Mouse (Mus musculus) midbrain, embryonic 12.5 days (tissue): ENCODE results near the gene Kxd1. TPM values are rescaled to one million over a fixed set of nuclear protein-coding genes. Genes with fewer than 3 reads are reported as not detected.

Experiments
- ATAC-seq: fragments of 200-750 bp; cut with Nextera tagmentation; 2 replicates; pipeline ENCODE4 v1.8.0; 2017; ENCODE audit warnings: low read depth, moderate TSS enrichment, moderate library complexity; ENCODE audit not compliant: low FRiP score
- H3K27ac ChIP-seq: fragments of 300-500 bp; sonication (generic); replicated peaks from 2 replicates; pipeline ENCODE4 v1.5.1; 2016; ENCODE audit warnings: mild to moderate bottlenecking
- H3K27me3 ChIP-seq: fragments of 300-500 bp; sonication (generic); 2 replicates; pipeline ENCODE4 v1.6.1; 2016; ENCODE audit warnings: mild to moderate bottlenecking
- H3K36me3 ChIP-seq: fragments of 300-500 bp; sonication (generic); 2 replicates; pipeline ENCODE4 v1.6.1; 2016
- H3K4me1 ChIP-seq: fragments of 300-500 bp; sonication (generic); 2 replicates; pipeline ENCODE4 v1.6.1; 2016
- H3K4me2 ChIP-seq: fragments of 300-500 bp; sonication (generic); replicated peaks from 2 replicates; pipeline ENCODE4 v1.6.1; 2016; ENCODE audit warnings: mild to moderate bottlenecking, moderate library complexity
- H3K4me3 ChIP-seq: fragments of 300-500 bp; sonication (generic); 2 replicates; pipeline ENCODE4 v1.5.1; 2016; ENCODE audit warnings: mild to moderate bottlenecking
- H3K9ac ChIP-seq: fragments of 300-500 bp; sonication (generic); replicated peaks from 2 replicates; pipeline ENCODE4 v1.6.1; 2016; ENCODE audit warnings: mild to moderate bottlenecking, moderate library complexity
- H3K9me3 ChIP-seq: fragments of 300-500 bp; sonication (generic); 2 replicates; pipeline ENCODE4 v1.6.1; 2016; ENCODE audit warnings: mild to moderate bottlenecking
- WGBS: fragments of 180-500 bp; shearing (Covaris S2); methylation state at CpG from one replicate; pipeline ENCODE4 v1.1.7; 2016; 5-methylcytosine and 5-hydroxymethylcytosine counted together
- polyA plus RNA-seq: library from polyadenylated mRNA; unstranded; fragments of >200 nt; fragmentation: Nextera tagmentation; extraction: Ambion mirVana; gene quantifications from 2 replicates; pipeline ENCODE4 v1.2.1, GENCODE M21; 2016

Kxd1 gene
- 52.1 and 52.7 TPM in 2 replicates for polyA plus RNA-seq

DNA sequence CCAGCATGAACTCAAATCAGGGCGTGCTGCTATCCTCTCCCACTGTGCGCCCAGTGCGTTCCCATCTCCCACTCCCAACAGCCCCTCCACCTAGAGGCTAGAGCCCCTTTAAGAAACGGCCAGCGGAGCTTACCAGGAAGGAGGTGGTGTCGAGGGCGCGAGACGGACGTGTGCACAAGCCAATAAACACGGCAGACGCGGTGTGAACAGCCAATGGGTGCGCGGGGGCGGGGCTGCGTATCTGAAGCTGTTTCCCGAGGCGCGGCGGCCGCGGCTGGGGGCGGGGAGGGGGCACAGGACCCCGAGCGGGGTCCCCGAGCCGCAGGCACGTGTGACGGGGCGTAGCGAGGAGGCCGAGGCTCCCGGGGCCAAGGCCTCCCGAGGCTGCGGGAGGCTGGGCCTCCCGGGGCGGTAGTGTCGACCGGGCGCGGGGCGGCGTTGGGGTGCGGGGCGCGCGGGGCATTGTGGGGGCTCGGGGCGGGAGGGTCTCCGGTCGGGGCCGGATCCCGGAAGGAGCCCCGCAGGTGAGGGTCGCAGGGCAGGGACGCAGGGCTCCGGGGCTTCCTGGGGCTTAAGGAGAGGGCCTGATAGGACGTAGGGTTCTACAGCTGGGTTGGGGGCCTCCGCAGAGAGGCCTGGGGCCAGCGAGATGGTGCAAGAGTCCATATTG lies at the start of gene Kxd1, which contains the start of gene Fkbp8:
Gene Kxd1 (minus strand): TSS at position 445 of the 670 bp plus-strand sequence.
Gene Fkbp8 (plus strand): TSS at position 213 of the 670 bp plus-strand sequence.
- ATAC-seq = peak; percentile 94
- Histone ChIP-seq H3K4me2 (peak within 1 kb of the TSS; percentile 65), H3K36me3 (peaks cover 32% of the 10 kb centered on the region), H3K9ac (peak within 1 kb of the TSS; percentile 93), H3K27me3 (no peaks in the 10 kb centered on the region), H3K4me1 (peaks cover 27% of the 10 kb centered on the region), H3K27ac (peak within 1 kb of the TSS; percentile 91), H3K9me3 (no peaks in the 10 kb centered on the region), H3K4me3 (peak within 1 kb of the TSS; percentile 84)
- WGBS = under 1% methylated on average over 41 of the region's 61 CpGs

DNA sequence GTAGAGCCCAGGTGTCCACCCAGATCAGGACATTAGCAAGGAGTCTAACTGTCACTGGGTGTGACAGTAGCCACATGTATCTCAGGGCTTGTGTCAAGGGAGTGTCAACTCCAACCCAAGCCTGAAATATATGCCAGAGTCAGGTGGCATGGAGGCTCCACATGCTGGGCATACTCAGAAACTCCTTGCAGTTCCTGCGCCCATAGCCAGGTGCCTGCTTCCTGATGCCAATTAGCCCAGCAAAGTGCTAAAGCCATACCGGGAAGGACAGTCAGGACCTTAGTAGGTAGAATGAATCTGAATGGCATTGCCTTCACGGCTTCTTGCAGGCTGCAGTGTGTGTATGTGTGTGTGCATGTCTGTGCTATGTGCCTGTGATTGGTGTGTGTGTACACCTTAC lies 49.5 kb upstream of the Kxd1 start:
- WGBS = 96% methylated on average over 3 of the region's 3 CpGs

DNA sequence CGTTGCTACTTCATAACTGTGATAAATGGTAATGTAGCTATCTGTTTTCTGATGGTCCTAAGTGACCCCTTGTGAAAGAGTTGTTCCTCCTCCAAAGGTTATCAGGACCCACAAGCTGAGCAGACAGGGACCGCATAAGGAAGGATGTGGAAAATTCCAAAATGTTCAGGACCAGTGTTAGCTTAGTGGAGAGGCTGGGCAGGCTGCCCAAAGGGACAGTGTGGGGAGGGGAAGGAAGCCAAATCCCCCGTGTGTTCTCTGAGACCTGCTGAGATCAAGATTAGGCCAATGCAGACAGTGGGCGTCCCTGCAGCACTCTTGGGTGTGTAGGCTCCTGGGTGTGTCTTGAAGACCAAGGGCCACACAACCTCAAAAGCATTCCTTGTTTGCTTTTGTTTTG lies 47.2 kb upstream of the Kxd1 start:
- 88% methylated on average over 4 of the region's 4 CpGs for WGBS
- H3K36me3 ChIP-seq = peaks cover 37% of the 10 kb centered on the region
- ATAC-seq = no peak

More for the DNA sequence above, 49.5 kb upstream of the Kxd1 start:
- Histone ChIP-seq H3K4me3 (no peak overlapping the region), H3K27ac (no peak overlapping the region), H3K9me3 (no peaks in the 10 kb centered on the region), H3K9ac (no peak overlapping the region), H3K27me3 (no peaks in the 10 kb centered on the region), H3K36me3 (peaks cover 60% of the 10 kb centered on the region), H3K4me2 (no peak overlapping the region), H3K4me1 (no peaks in the 10 kb centered on the region)
- no peak for ATAC-seq

DNA sequence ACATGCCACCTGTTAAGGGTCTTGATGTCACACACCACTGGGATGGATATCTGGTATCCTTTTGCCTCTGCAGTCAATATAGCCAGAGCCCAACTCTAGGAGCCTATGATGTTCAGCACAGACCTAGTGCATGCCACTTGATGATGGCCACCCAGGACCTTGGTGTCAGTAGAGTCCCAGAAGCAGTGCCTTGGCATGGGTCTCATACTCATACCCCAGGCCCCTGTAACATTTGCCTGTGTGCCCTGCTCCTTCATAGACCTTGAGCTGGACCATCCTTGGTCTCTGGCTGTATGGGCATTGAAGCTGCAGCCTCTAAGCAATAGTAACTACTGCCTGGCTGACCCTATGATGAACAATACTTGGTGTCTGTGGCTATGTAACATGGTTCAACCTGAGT lies 46.5 kb upstream of the Kxd1 start:
- no peak for ATAC-seq
- Histone ChIP-seq H3K4me3 (no peak overlapping the region), H3K4me2 (no peak overlapping the region), H3K9ac (no peak overlapping the region), H3K9me3 (no peaks in the 10 kb centered on the region), H3K27ac (no peak overlapping the region), H3K27me3 (no peaks in the 10 kb centered on the region), H3K36me3 (peaks cover 35% of the 10 kb centered on the region), H3K4me1 (0 out of 2 replicates have a peak, but pooled peaks cover 3% of the 10 kb centered on the region)

More for the DNA sequence above, 47.2 kb upstream of the Kxd1 start:
- H3K9me3 ChIP-seq = no peaks in the 10 kb centered on the region
- no peak overlapping the region for H3K4me3 ChIP-seq
- 0 out of 2 replicates have a peak, but pooled peaks cover 3% of the 10 kb centered on the region for H3K4me1 ChIP-seq
- H3K4me2 ChIP-seq = no peak overlapping the region
- H3K27ac ChIP-seq = no peak overlapping the region
- H3K27me3 ChIP-seq = no peaks in the 10 kb centered on the region
- H3K9ac ChIP-seq = no peak overlapping the region

DNA sequence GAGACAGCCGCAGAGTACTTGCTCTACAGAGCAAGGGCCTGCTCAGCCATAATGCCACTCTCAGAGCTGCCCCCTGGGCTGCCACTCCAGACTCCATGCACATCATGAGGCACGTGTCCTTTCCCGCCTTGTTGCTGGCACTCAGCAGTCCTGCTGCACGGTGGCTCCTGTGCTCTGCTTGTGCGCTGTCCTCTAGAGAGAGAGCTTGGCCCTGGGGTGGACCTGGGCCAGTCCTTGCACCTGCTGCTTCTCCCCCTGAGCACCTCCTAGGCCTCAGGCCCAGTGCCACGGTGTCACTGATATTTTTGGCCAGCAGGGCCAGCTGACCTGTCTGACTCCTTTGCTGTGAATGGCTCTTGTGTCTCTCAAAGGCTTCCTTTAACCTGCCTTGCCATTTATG lies 43.2 kb upstream of the Kxd1 start:
- no peak overlapping the region for H3K4me3 ChIP-seq
- WGBS = 76% methylated on average over 6 of the region's 6 CpGs
- H3K9ac ChIP-seq = no peak overlapping the region
- no peak overlapping the region for H3K4me2 ChIP-seq
- peaks cover 21% of the 10 kb centered on the region for H3K36me3 ChIP-seq
- H3K27ac ChIP-seq = no peak overlapping the region
- 0 out of 2 replicates have a peak, but pooled peaks cover 3% of the 10 kb centered on the region for H3K4me1 ChIP-seq
- no peaks in the 10 kb centered on the region for H3K9me3 ChIP-seq
- H3K27me3 ChIP-seq = no peaks in the 10 kb centered on the region
- ATAC-seq = no peak

DNA sequence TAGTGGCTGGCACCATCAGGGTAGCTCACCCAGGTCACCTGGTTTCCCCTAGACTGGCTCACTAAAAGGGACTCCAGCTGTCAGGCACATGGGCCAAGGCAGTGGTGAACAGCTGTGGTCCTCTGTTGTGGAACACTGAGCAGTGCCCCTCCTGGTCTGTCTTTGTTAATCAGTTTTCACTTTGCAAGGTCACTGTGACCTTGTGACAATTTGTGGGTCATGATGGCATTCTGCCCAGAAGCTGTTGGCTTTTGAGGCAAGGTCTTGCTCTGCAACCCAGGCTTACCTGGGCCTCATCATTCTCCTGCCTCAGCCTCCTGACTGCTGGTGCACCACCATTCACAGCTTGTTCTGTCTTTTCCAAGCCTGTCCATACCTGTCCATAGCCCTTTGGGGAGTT lies 42.6 kb upstream of the Kxd1 start:
- no peak for ATAC-seq

DNA sequence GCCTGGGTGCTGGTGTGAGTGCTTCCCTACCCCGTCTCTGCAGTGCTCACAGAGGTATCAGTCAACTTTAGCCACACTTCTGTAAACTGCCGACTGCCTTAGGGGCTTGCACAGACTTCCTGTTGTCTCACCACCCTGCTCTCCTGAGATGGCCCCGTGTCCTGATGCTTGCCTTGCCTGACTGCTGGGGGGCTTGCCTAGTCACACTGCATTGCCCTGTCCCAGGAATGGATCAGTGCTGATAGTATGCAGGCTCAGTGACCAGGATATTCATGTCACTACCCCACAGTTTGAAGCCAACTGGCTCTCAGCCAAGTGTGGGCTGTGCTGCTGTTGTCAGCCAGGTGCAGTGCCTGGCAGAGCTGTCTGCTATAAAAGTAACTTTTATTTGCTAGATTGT lies 37.8 kb upstream of the Kxd1 start:
- Histone ChIP-seq H3K4me3 (no peak overlapping the region), H3K36me3 (no peaks in the 10 kb centered on the region), H3K4me2 (no peak overlapping the region), H3K27ac (no peak overlapping the region), H3K27me3 (no peaks in the 10 kb centered on the region), H3K9ac (no peak overlapping the region), H3K4me1 (peaks cover 8% of the 10 kb centered on the region; the same call in 1 of the 2 replicates), H3K9me3 (no peaks in the 10 kb centered on the region)
- WGBS = 87% methylated on average over 3 of the region's 3 CpGs
- no peak for ATAC-seq

More for the DNA sequence above, 42.6 kb upstream of the Kxd1 start:
- H3K4me2 ChIP-seq = no peak overlapping the region
- H3K27me3 ChIP-seq = no peaks in the 10 kb centered on the region
- H3K27ac ChIP-seq = no peak overlapping the region
- H3K36me3 ChIP-seq = peaks cover 20% of the 10 kb centered on the region
- peaks cover 3% of the 10 kb centered on the region; the same call in 1 of the 2 replicates for H3K4me1 ChIP-seq
- H3K9ac ChIP-seq = no peak overlapping the region
- H3K4me3 ChIP-seq = no peak overlapping the region
- H3K9me3 ChIP-seq = no peaks in the 10 kb centered on the region

DNA sequence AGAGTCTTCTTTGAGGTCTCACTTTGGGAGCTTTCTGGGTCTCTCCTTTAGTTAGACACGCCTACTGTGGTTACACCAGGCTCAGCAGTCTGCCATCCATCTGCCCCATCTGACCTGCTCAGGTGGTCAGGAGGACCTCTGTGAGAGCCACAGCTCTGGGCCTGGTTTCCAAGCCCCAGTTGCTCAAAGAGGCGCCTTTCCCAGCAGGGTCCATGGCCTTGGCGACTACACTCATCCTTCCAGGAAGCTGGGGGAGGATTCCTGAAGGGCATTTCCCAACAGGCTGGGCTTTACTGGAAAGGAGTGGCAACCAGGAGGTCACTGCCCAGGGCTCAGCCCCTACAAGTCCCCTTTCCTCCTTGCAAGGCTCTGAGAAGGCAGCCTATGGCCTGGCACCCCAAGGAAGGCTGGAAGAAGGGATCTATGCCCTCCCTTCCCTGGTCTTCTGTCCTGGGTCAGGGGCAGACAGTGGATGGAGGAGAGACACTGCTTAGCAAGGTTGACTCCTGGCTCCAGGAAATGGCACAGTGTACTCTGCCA lies 37.0 kb upstream of the Kxd1 start:
- H3K4me2 ChIP-seq = no peak overlapping the region
- H3K36me3 ChIP-seq = no peaks in the 10 kb centered on the region
- no peak overlapping the region for H3K27ac ChIP-seq
- H3K4me3 ChIP-seq = no peak overlapping the region
- ATAC-seq = no peak
- H3K9ac ChIP-seq = no peak overlapping the region
- H3K27me3 ChIP-seq = no peaks in the 10 kb centered on the region
- H3K4me1 ChIP-seq = peaks cover 7% of the 10 kb centered on the region; the same call in 1 of the 2 replicates
- no peaks in the 10 kb centered on the region for H3K9me3 ChIP-seq
- WGBS = 96% methylated on average over 3 of the region's 3 CpGs

DNA sequence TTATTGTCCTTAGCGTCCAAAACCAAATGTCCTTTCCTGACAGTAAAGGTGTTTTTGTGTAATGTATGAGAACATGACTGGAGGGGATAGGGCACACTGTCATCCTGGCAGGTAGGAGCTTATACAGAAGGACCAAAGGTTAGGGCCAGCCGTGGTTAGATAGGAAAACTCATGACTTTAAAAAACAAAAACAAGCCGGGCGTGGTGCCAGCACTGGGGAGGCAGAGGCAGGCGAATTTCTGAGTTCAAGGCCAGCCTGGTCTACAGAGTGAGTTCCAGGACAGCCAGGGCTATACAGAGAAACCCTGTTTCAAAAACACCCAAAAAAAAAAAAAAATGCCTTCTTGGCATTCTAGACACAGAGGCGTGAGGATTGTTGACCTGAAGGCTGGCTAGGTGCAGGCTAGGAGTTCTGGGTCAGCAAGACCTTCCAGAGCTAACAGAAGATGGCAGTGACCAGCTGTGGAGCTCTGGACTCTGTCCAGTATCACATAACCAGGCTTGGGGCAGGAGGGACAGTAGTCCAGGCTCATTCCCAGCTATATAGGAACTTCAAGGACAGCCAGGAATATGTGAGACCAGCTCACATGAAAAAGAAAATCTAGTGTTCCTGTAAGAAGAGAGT lies 36.1 kb upstream of the Kxd1 start:
- H3K4me3 ChIP-seq = no peak overlapping the region
- H3K9ac ChIP-seq = no peak overlapping the region
- no peak for ATAC-seq
- no peak overlapping the region for H3K27ac ChIP-seq
- H3K9me3 ChIP-seq = no peaks in the 10 kb centered on the region
- peaks cover 7% of the 10 kb centered on the region; the same call in 1 of the 2 replicates for H3K4me1 ChIP-seq
- H3K27me3 ChIP-seq = no peaks in the 10 kb centered on the region
- H3K4me2 ChIP-seq = no peak overlapping the region
- 87% methylated on average over 6 of the region's 6 CpGs for WGBS
- no peaks in the 10 kb centered on the region for H3K36me3 ChIP-seq

DNA sequence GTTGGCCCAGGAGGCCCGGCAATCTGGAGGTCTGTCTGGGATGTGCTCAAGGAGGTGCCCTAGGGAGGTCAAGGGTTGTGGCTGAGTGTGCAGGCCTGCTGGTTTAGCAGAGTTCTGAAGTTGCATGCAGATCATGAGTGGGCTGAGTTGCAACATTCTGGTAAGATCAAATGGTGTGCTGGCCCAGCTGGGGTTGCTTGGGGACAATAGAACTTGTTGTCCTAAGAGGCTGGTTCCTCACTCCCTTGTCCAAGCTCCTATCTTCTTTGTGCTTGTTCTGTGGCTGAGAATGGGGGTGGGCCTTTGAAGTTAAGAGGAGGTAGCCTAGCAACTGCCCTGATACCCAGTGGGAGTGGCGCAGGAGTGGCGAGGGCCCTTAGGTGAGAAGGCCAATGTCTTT lies 35.0 kb upstream of the Kxd1 start:
- Histone ChIP-seq H3K27me3 (no peaks in the 10 kb centered on the region), H3K4me2 (no peak overlapping the region), H3K4me3 (no peak overlapping the region), H3K36me3 (no peaks in the 10 kb centered on the region), H3K4me1 (peaks cover 7% of the 10 kb centered on the region; the same call in 1 of the 2 replicates), H3K27ac (no peak overlapping the region), H3K9ac (no peak overlapping the region), H3K9me3 (no peaks in the 10 kb centered on the region)
- ATAC-seq = no peak
- WGBS = 85% methylated on average over 3 of the region's 3 CpGs

DNA sequence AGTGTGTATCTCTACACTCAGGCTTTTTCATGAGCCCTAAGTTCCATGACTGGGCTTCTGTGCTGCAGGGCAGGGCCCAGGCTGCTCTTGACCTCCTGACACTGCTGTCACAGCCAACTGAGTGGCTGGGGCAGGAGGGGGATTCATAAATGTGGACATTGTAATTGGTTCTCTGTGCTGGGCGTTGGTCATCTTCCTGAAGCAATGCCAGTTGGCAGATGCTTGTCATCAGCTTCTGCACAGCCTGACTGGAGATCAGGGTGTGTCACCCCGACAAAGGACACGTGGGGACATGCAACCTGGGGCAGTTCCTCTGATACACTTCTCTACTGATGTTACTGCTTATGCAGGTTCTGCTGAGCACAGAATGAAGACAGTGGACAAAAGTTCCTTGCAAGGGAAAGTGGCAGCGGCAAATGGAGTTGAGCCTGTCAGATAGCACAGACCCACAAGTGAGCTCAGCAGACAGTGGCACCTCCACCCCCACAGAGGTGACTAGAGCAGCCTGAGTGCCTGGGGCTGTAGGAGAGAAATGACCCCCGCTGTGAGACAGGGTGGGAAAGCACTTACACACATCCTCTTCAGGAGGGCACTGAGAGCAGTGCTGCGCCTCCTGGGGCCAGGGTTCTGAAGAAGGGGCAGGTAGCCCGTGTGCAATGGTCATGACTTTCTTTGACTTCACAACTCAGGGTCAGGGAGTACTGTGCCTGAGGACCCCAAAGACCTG lies 34.2 kb upstream of the Kxd1 start:
- ATAC-seq = no peak; the same call in 1 of the 2 replicates
- no peak overlapping the region for H3K9ac ChIP-seq
- no peaks in the 10 kb centered on the region for H3K36me3 ChIP-seq
- no peak overlapping the region for H3K27ac ChIP-seq
- no peak overlapping the region for H3K4me2 ChIP-seq
- peaks cover 7% of the 10 kb centered on the region; the same call in 1 of the 2 replicates for H3K4me1 ChIP-seq
- no peaks in the 10 kb centered on the region for H3K9me3 ChIP-seq
- H3K27me3 ChIP-seq = no peaks in the 10 kb centered on the region
- WGBS = 85% methylated on average over 7 of the region's 7 CpGs
- H3K4me3 ChIP-seq = no peak overlapping the region

DNA sequence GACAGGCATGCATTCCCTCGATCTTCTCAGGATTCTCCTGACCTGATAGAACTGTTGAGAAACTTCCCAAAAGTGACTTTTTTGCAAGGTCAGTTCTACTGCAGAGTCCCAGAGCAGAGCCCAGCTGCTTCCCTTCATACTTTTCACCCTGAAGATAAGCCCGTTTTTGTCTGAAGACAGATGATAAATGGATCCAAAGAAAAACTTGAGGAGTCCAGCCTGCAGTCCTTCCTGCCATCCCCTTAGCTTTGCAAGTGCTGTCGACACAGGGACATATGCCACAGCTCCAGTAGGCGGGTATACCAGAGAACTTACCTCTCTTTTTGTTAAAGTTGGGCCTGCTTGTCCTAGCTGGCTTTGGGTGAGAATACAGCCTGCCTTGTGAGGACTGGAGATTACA lies 33.6 kb upstream of the Kxd1 start:
- Histone ChIP-seq H3K4me1 (peaks cover 7% of the 10 kb centered on the region; the same call in 1 of the 2 replicates), H3K9ac (no peak overlapping the region)
- WGBS = 82% methylated on average over 4 of the region's 4 CpGs

More for the DNA sequence above, 33.6 kb upstream of the Kxd1 start:
- no peak overlapping the region for H3K27ac ChIP-seq
- H3K9me3 ChIP-seq = no peaks in the 10 kb centered on the region
- ATAC-seq = no peak
- H3K27me3 ChIP-seq = no peaks in the 10 kb centered on the region
- no peak overlapping the region for H3K4me3 ChIP-seq
- H3K4me2 ChIP-seq = no peak overlapping the region
- H3K36me3 ChIP-seq = no peaks in the 10 kb centered on the region
